Mouse (Mus musculus): Measurements from ENCODE around the gene Smarcd3. TPM values are rescaled to one million over a fixed set of nuclear protein-coding genes. Genes with fewer than 3 reads are reported as not detected.

The Smarcd3 gene
- polyA plus RNA-seq, 1 experiment from 2014 or later: 1.9 TPM

GRCm38 (mm10) chr5:24603431-24604010 is 20.7 kb downstream of the Smarcd3 start:
- H3K4me1 ChIP-seq (replicated peaks): peaks cover 44% of the 10 kb centered on the region
- H3K9me3 ChIP-seq (replicated peaks): no peaks in the 10 kb centered on the region
- H3K36me3 ChIP-seq: no peaks in the 10 kb centered on the region
- H3K27ac ChIP-seq: no peak overlapping the region
- 51% methylated on average over 8 of the region's 8 CpGs for WGBS (ENCODE audit: insufficient replicate concordance)
- ATAC-seq (ENCODE audit: low read depth): no peak
- H3K9ac ChIP-seq: no peak overlapping the region
- H3K4me2 ChIP-seq: 0 out of 2 replicates have a peak overlapping the region, but pooled peaks have one; percentile 63
- H3K4me3 ChIP-seq (replicated peaks): no peak overlapping the region
- peaks cover 100% of the 10 kb centered on the region for H3K27me3 ChIP-seq
- DNase-seq: no peak

GRCm38 (mm10) chr5:24602751-24603343 is 21.4 kb downstream of the Smarcd3 start:
- no peaks in the 10 kb centered on the region for H3K9me3 ChIP-seq (replicated peaks)
- H3K4me1 ChIP-seq (replicated peaks): peaks cover 49% of the 10 kb centered on the region
- 0 out of 2 replicates have a peak overlapping the region, but pooled peaks have one; percentile 50 for H3K9ac ChIP-seq
- 5% methylated on average over 16 of the region's 16 CpGs for WGBS (ENCODE audit: insufficient replicate concordance)
- no peaks in the 10 kb centered on the region for H3K36me3 ChIP-seq
- H3K27me3 ChIP-seq: peaks cover 100% of the 10 kb centered on the region
- H3K27ac ChIP-seq: peak overlapping the region; percentile 63; the same call in 1 of the 2 replicates
- H3K4me2 ChIP-seq: peak overlapping the region; percentile 63
- peak overlapping the region; percentile 49 for H3K4me3 ChIP-seq (replicated peaks)
- DNase-seq: no peak
- peak; percentile 43 for ATAC-seq (ENCODE audit: low read depth)

GRCm38 (mm10) chr5:24601911-24602750 is 22.1 kb downstream of the Smarcd3 start:
- peak overlapping the region; percentile 50 for H3K9ac ChIP-seq
- H3K36me3 ChIP-seq: no peaks in the 10 kb centered on the region
- H3K27ac ChIP-seq: peak overlapping the region; percentile 63
- H3K4me2 ChIP-seq: peak overlapping the region; percentile 63
- no peaks in the 10 kb centered on the region for H3K9me3 ChIP-seq (replicated peaks)
- ATAC-seq (ENCODE audit: low read depth): no peak
- peaks cover 97% of the 10 kb centered on the region for H3K27me3 ChIP-seq
- peak overlapping the region; percentile 49 for H3K4me3 ChIP-seq (replicated peaks)
- H3K4me1 ChIP-seq (replicated peaks): peaks cover 49% of the 10 kb centered on the region
- DNase-seq: no peak
- under 1% methylated on average over 73 of the region's 73 CpGs for WGBS (ENCODE audit: insufficient replicate concordance)

- ATAC-seq (ENCODE audit: low read depth) (no peak), DNase-seq (no peak)
- Histone ChIP-seq H3K4me2 (peak overlapping the region; percentile 63), H3K4me3 (replicated peaks) (peak overlapping the region; percentile 49), H3K4me1 (replicated peaks) (peaks cover 52% of the 10 kb centered on the region), H3K9me3 (replicated peaks) (no peaks in the 10 kb centered on the region), H3K27ac (no peak overlapping the region), H3K9ac (peak overlapping the region; percentile 50; the same call in 1 of the 2 replicates), H3K36me3 (no peaks in the 10 kb centered on the region), H3K27me3 (peaks cover 97% of the 10 kb centered on the region)
- 2% methylated on average over 33 of the region's 33 CpGs for WGBS (ENCODE audit: insufficient replicate concordance)
These were observed 23.0 kb downstream of the Smarcd3 start for GRCm38 (mm10) chr5:24601071-24601835.

- ATAC-seq (ENCODE audit: low read depth) (no peak), DNase-seq (no peak)
- H3K4me2 ChIP-seq: no peak overlapping the region
- H3K4me1 ChIP-seq (replicated peaks): peaks cover 44% of the 10 kb centered on the region
- no peak overlapping the region for H3K4me3 ChIP-seq (replicated peaks)
- no peaks in the 10 kb centered on the region for H3K36me3 ChIP-seq
- peaks cover 92% of the 10 kb centered on the region for H3K27me3 ChIP-seq
- H3K27ac ChIP-seq: no peak overlapping the region
- H3K9ac ChIP-seq: no peak overlapping the region
- WGBS (ENCODE audit: insufficient replicate concordance): 48% methylated on average over 2 of the region's 2 CpGs
- no peaks in the 10 kb centered on the region for H3K9me3 ChIP-seq (replicated peaks)
These were observed 24.0 kb downstream of the Smarcd3 start for GRCm38 (mm10) chr5:24600236-24600635.

- Histone ChIP-seq H3K27me3 (peaks cover 88% of the 10 kb centered on the region), H3K4me1 (replicated peaks) (peaks cover 37% of the 10 kb centered on the region), H3K4me3 (replicated peaks) (peak overlapping the region; percentile 50; the same call in 1 of the 2 replicates), H3K9me3 (replicated peaks) (no peaks in the 10 kb centered on the region), H3K9ac (no peak overlapping the region), H3K36me3 (no peaks in the 10 kb centered on the region), H3K4me2 (peak overlapping the region; percentile 68; the same call in 1 of the 2 replicates), H3K27ac (no peak overlapping the region)
- no peak for ATAC-seq (ENCODE audit: low read depth)
- no peak for DNase-seq
- 16% methylated on average over 8 of the region's 8 CpGs for WGBS (ENCODE audit: insufficient replicate concordance)
These were observed 25.1 kb downstream of the Smarcd3 start for GRCm38 (mm10) chr5:24599137-24599536.

GRCm38 (mm10) chr5:24598570-24599006 is 25.6 kb downstream of the Smarcd3 start:
- no peak for ATAC-seq (ENCODE audit: low read depth)
- no peak overlapping the region for H3K27ac ChIP-seq
- peak overlapping the region; percentile 41; the same call in 1 of the 2 replicates for H3K9ac ChIP-seq
- H3K4me2 ChIP-seq: peak overlapping the region; percentile 68
- H3K27me3 ChIP-seq: peaks cover 86% of the 10 kb centered on the region
- no peak for DNase-seq
- no peaks in the 10 kb centered on the region for H3K9me3 ChIP-seq (replicated peaks)
- 1% methylated on average over 41 of the region's 41 CpGs for WGBS (ENCODE audit: insufficient replicate concordance)
- H3K4me3 ChIP-seq (replicated peaks): peak overlapping the region; percentile 50
- H3K4me1 ChIP-seq (replicated peaks): peaks cover 32% of the 10 kb centered on the region
- no peaks in the 10 kb centered on the region for H3K36me3 ChIP-seq

- peak overlapping the region; percentile 50 for H3K4me3 ChIP-seq (replicated peaks)
- DNase-seq (no peak), ATAC-seq (ENCODE audit: low read depth) (no peak)
- H3K9me3 ChIP-seq (replicated peaks): no peaks in the 10 kb centered on the region
- peak overlapping the region; percentile 68 for H3K4me2 ChIP-seq
- 22% methylated on average over 15 of the region's 15 CpGs for WGBS (ENCODE audit: insufficient replicate concordance)
- peaks cover 27% of the 10 kb centered on the region for H3K4me1 ChIP-seq (replicated peaks)
- peak overlapping the region; percentile 41; the same call in 1 of the 2 replicates for H3K9ac ChIP-seq
- no peaks in the 10 kb centered on the region for H3K36me3 ChIP-seq
- peaks cover 84% of the 10 kb centered on the region for H3K27me3 ChIP-seq
- no peak overlapping the region for H3K27ac ChIP-seq
These were observed 26.2 kb downstream of the Smarcd3 start for GRCm38 (mm10) chr5:24597901-24598569.

GRCm38 (mm10) chr5:24597221-24597728 is 26.9 kb downstream of the Smarcd3 start:
- 53% methylated on average over 2 of the region's 2 CpGs for WGBS (ENCODE audit: insufficient replicate concordance)
- no peak overlapping the region for H3K27ac ChIP-seq
- no peak overlapping the region for H3K4me3 ChIP-seq (replicated peaks)
- H3K4me2 ChIP-seq: no peak overlapping the region
- no peaks in the 10 kb centered on the region for H3K36me3 ChIP-seq
- peaks cover 84% of the 10 kb centered on the region for H3K27me3 ChIP-seq
- peaks cover 26% of the 10 kb centered on the region for H3K4me1 ChIP-seq (replicated peaks)
- H3K9ac ChIP-seq: no peak overlapping the region
- ATAC-seq (ENCODE audit: low read depth) (no peak; the same call in 1 of the 2 replicates), DNase-seq (no peak)
- H3K9me3 ChIP-seq (replicated peaks): no peaks in the 10 kb centered on the region

- H3K36me3 ChIP-seq: no peaks in the 10 kb centered on the region
- no peak overlapping the region for H3K4me2 ChIP-seq
- 26% methylated on average over 11 of the region's 11 CpGs for WGBS (ENCODE audit: insufficient replicate concordance)
- H3K27ac ChIP-seq: no peak overlapping the region
- no peak overlapping the region for H3K4me3 ChIP-seq (replicated peaks)
- DNase-seq: no peak
- H3K9me3 ChIP-seq (replicated peaks): no peaks in the 10 kb centered on the region
- peaks cover 84% of the 10 kb centered on the region for H3K27me3 ChIP-seq
- ATAC-seq (ENCODE audit: low read depth): no peak
- H3K9ac ChIP-seq: no peak overlapping the region
- peaks cover 26% of the 10 kb centered on the region for H3K4me1 ChIP-seq (replicated peaks)
These were observed 27.6 kb downstream of the Smarcd3 start for GRCm38 (mm10) chr5:24596519-24597171.

All from liver, embryonic 13.5 days (tissue).